Mouse (Mus musculus): ENCODE measurements around the gene Aatf. TPM values are rescaled to one million over a fixed set of nuclear protein-coding genes. Genes with fewer than 3 reads are reported as not detected.

The Aatf gene
- 59.8 and 60.4 TPM in 2 replicates for polyA plus RNA-seq (2015; fragmentation: Nextera tagmentation; extraction: Ambion mirVana)

DNA sequence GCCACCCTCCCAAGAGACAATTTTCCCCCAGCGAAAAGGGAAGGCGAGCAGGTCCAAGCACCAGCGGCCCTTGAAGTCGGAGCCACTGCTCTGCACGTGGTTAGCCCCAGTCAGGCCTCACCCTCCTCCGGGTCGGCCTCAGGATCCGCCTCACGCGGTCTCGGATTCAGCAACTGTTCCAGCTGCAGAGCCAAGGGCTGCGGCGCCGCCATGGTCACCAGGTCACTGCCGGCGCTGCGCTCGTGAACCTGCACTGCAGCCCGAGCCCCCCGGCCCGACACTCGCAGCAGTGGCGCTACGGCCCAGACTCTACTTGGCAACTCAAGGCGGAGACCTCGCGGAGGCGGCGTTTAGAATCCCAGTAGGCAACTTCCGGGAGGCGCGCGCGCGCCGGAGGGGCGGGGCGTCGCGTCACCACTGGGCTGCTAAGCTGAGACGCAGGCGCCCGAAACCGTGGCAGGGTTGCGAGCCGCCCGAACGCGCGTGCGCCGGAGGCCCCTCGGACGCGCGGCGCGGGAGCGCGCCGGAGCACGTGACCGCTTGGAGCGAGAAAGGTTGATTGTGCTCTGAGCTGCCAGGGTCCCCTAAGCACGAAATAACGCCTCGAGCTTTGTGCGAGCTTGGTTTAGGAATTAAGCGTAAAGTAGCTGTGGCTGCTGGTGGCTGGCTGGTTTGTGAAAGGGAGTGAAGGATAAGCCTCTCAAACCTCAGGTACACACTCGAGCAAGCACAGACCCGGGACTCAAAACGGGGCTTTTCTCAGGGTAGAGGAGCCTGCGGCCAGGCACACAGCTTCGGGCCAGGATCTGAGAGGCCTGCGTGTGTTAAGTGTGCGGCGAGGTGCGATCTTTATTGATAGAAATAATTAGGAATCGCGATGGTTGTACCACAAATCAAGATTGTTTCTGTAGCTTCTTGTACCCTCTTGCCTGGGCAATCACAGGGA is at the start of gene Aatf:
Gene Aatf, minus strand, starts transcription at position 352 of the 946 bp plus-strand sequence.
- Histone ChIP-seq H3K27me3 (peaks cover 36% of the 10 kb centered on the region), H3K4me2 (peak within 1 kb of the TSS; percentile 90), H3K9ac (peak within 1 kb of the TSS; percentile 79), H3K36me3 (peaks cover 26% of the 10 kb centered on the region), H3K4me3 (replicated peaks) (peak within 1 kb of the TSS; percentile 74), H3K27ac (peak within 1 kb of the TSS; percentile 94), H3K4me1 (peaks cover 22% of the 10 kb centered on the region), H3K9me3 (replicated peaks) (no peaks in the 10 kb centered on the region)
- ATAC-seq (replicated peaks; ENCODE audit: low FRiP score) = peak; percentile 98
- under 1% methylated on average over 80 of the region's 80 CpGs for WGBS

DNA sequence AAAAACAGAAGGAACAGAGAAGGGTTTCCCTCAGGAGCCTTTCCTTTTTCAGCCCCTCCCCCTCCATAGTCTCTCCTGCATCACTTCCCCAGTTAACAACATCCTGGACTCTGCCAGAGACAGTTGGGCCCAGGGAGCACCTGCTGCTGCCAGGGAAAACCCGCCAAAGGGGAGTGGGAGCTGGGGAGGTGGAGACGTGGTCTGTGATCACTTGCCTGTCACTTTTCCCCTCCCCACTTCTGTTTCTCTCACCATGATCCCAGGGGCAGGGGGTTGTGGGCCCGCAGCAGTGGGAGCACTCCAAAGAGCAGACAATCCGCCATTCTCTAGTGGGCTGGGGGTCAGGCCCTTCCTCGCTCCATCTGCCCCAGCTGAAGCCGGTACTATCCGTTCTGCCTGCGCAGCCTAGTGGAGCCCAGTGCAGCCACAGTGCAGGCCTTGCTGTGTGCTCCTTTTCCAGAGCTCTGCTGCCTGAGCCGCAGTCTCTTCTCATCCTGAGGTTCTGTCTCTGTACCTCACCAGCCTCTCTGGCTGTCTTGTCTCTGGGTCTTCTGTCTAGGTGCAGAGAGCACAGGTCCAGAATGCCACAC is 49.5 kb upstream of the Aatf start:
- Histone ChIP-seq H3K36me3 (no peaks in the 10 kb centered on the region), H3K4me1 (peaks cover 18% of the 10 kb centered on the region), H3K9ac (no peak overlapping the region), H3K4me3 (replicated peaks) (no peak overlapping the region), H3K4me2 (no peak overlapping the region), H3K27ac (no peak overlapping the region), H3K27me3 (peaks cover 18% of the 10 kb centered on the region; the same call in 1 of the 2 replicates), H3K9me3 (replicated peaks) (no peaks in the 10 kb centered on the region)
- 14% methylated on average over 9 of the region's 9 CpGs for WGBS
- ATAC-seq (replicated peaks; ENCODE audit: low FRiP score) = no peak

DNA sequence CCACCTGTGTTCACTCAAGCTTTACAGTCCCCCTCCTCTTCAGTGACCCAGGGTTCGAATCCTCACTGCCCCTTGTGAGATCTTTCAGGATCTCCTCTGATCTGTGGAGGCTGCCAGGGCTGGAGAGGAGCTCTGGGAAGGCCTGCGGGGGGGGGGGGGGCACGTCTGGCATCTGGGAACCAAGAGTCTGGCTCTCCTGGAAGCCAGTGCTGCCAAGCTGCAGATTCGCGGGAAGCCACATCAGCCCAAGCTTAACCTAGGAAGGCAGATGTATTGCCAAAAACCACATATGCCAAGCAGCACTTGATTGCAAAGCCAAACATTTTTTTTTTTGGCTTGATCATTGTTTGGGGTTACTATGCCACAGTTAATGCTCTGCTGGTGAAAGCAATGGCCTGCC is 48.2 kb upstream of the Aatf start:
- H3K4me2 ChIP-seq = no peak overlapping the region
- H3K27me3 ChIP-seq = peaks cover 8% of the 10 kb centered on the region; the same call in 1 of the 2 replicates
- ATAC-seq (replicated peaks; ENCODE audit: low FRiP score) = no peak
- H3K9ac ChIP-seq = no peak overlapping the region
- no peaks in the 10 kb centered on the region for H3K36me3 ChIP-seq
- H3K27ac ChIP-seq = no peak overlapping the region
- peaks cover 15% of the 10 kb centered on the region for H3K4me1 ChIP-seq
- no peak overlapping the region for H3K4me3 ChIP-seq (replicated peaks)
- no peaks in the 10 kb centered on the region for H3K9me3 ChIP-seq (replicated peaks)
- WGBS = 57% methylated on average over 5 of the region's 5 CpGs

DNA sequence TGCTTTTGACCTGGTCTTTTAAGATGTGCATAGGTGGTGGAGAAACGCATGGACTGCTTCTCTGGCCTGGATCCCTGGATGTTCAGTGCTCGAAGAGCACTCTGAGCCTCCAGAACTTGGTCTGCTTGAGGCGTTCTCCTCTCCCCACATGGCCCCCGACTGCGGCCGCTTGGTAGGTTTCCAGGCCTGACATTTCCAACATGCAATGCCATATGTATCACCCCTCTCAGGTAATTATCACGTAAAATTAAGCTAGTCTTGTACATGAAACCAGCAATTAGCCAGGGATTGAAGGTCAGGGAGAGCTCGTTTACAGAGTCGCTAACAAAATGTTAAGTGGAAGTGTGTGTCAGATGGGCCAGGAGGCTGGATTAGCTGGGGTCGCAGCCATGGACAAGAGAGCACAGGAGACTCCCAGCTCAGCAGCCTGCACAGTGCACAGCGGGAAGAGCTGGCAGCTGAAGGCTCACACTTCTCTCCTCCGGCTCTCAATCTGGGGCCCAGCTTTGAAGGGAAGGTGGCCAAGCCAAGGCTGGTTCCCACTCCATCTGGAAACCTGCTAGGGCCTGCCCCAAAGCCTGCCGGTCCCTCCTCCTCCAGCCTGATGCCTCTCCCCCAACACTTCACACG is 40.6 kb upstream of the Aatf start:
- ATAC-seq (replicated peaks; ENCODE audit: low FRiP score) = no peak
- Histone ChIP-seq H3K4me1 (no peaks in the 10 kb centered on the region), H3K4me3 (replicated peaks) (no peak overlapping the region), H3K9ac (no peak overlapping the region), H3K27ac (no peak overlapping the region), H3K4me2 (no peak overlapping the region), H3K9me3 (replicated peaks) (no peaks in the 10 kb centered on the region), H3K36me3 (no peaks in the 10 kb centered on the region), H3K27me3 (peaks cover 5% of the 10 kb centered on the region; the same call in 1 of the 2 replicates)
- 78% methylated on average over 14 of the region's 14 CpGs for WGBS

DNA sequence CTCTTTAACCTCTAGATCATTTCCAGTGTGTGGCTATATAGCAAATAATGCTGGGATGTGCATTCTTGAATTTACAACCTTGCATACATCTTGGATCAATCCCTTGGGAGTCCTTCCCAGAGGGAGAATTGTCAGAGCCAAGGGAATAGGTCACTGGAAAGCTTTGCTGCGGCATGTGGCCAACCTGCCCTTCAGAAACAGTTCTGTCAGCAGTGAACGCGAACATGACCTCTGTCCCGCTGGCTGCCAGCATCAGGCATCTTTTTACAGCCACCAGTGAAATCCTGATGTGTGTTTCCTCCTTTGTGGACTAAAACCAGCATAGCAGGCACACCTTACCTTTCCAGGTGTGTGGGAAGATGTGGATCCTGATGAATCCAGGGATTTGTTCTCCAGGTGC is 38.0 kb upstream of the Aatf start:
- H3K4me3 ChIP-seq (replicated peaks) = no peak overlapping the region
- H3K9me3 ChIP-seq (replicated peaks) = no peaks in the 10 kb centered on the region
- H3K4me2 ChIP-seq = no peak overlapping the region
- no peak for ATAC-seq (replicated peaks; ENCODE audit: low FRiP score)
- no peaks in the 10 kb centered on the region for H3K4me1 ChIP-seq
- peaks cover 5% of the 10 kb centered on the region; the same call in 1 of the 2 replicates for H3K27me3 ChIP-seq
- no peak overlapping the region for H3K27ac ChIP-seq
- H3K36me3 ChIP-seq = no peaks in the 10 kb centered on the region
- no peak overlapping the region for H3K9ac ChIP-seq
- 66% methylated on average over 4 of the region's 4 CpGs for WGBS

DNA sequence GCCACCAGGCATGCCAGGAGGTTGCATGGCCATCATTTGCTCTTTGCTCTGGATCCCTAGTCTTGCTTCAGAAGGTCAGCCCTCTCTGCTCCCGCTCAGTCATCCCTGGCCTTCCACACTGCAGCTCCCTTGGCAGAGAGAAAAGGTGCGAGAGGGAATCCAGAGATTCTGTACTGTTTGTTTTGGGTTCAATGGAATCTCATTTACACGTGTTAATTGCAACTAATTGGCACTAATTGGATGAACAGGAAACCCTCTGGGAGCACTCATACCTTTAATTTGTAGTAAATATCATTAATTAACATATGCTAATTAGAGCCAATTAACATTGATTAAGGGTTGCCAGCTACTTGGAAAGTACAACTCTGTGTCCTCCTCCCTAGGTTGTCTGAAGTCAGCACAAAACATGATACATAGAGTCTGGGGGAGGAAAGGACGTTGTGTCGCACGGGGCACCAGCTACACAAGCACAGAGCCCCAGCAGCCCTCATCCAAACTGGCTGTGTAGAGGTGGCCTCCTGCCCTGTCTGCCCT is 36.0 kb upstream of the Aatf start:
- Histone ChIP-seq H3K9me3 (replicated peaks) (no peaks in the 10 kb centered on the region), H3K36me3 (no peaks in the 10 kb centered on the region), H3K27me3 (peaks cover 6% of the 10 kb centered on the region), H3K4me1 (no peaks in the 10 kb centered on the region), H3K4me3 (replicated peaks) (no peak overlapping the region), H3K27ac (no peak overlapping the region), H3K4me2 (no peak overlapping the region), H3K9ac (no peak overlapping the region)
- WGBS = 42% methylated on average over 6 of the region's 6 CpGs
- ATAC-seq (replicated peaks; ENCODE audit: low FRiP score) = no peak

DNA sequence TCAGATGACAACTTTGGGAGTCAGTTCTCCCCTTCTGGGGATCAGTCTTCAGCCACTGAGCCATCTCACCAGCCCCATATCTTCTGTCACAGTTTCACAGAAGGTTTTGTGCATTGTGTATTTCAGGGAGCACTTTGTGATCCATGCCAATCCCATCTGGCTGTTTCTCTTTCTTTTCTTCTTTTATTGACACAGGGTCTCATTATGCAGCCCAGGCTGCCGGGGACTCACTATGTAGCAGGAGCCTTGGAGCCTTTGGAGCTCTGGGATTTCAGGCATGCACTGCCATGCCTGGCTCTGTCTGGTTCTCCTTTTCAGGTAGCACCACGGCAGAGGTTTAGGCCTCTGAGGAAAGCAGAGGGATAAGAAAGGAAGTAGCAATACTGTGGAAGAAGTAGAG is 35.0 kb upstream of the Aatf start:
- Histone ChIP-seq H3K4me1 (no peaks in the 10 kb centered on the region), H3K4me3 (replicated peaks) (no peak overlapping the region), H3K27ac (no peak overlapping the region), H3K9ac (no peak overlapping the region), H3K9me3 (replicated peaks) (no peaks in the 10 kb centered on the region), H3K4me2 (no peak overlapping the region), H3K36me3 (no peaks in the 10 kb centered on the region), H3K27me3 (peaks cover 10% of the 10 kb centered on the region)
- 76% methylated on average over 2 of the region's 2 CpGs for WGBS
- ATAC-seq (replicated peaks; ENCODE audit: low FRiP score) = no peak

DNA sequence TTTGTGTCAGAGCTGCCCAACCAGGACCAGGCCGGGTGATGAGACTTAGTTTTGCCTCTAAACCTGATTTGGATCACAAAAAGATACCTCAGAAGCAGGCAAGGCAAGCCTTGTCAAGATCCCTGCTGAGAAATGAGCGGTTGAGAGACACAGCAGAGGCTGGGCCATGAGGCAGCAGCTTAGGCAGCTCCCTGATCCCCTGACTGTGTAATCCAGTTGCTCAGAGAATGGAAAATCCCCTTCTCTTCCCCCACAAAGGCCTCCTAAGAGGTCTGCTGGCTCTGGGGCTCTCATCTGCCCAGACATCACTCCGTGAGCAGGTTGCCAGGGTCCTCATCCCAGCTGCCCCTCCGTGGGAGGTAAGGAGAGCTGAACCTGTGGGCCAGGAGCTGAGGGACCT is 26.7 kb upstream of the Aatf start:
- Histone ChIP-seq H3K9ac (no peak overlapping the region), H3K27ac (no peak overlapping the region), H3K9me3 (replicated peaks) (no peaks in the 10 kb centered on the region), H3K36me3 (peaks cover 12% of the 10 kb centered on the region), H3K4me1 (peaks cover 10% of the 10 kb centered on the region; the same call in 1 of the 2 replicates), H3K27me3 (peaks cover 61% of the 10 kb centered on the region), H3K4me3 (replicated peaks) (no peak overlapping the region), H3K4me2 (no peak overlapping the region)
- 18% methylated on average over 4 of the region's 4 CpGs for WGBS
- ATAC-seq (replicated peaks; ENCODE audit: low FRiP score) = no peak

DNA sequence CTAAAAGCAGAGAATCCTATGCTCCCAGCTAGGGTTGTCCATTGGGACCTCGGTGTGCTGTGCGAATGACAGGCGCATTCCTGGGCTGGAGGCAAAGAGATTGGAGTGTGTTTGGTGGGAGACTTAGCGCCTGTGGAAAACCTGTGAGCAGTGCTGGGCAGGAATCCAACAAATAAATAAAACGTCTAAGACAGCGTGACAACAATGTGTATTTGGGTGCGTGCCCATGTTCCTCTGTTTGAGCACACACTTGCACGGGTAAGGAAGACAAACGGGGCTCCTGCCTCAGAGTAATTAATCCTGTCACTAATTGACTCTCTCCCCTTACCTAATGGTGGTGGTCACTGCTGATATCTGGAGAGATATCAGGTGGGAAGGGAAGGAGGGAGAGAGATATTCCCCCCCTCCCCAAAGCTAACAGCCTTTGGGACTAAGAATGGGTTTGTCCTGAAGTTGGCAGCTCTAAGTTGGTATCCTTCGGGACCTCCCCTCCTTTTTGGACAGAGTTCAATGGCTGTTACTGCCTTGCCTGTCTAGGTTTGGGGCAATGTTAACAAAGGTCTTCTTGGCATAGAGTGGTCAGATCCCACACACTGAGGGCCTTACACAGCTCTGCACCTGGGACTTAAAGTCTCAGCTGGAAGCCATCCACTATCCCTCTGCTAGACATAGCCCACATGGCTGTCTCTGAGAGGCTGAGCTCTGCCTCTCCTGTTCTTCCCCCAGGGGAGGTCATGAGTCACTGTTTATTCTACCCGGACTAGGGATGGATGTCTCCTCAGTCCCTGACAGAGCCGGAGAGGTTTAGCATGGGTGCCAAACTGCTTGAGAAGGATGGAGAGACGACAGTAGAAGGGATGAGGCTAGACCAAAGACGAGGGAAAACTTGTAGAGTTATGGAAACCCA is 16.7 kb upstream of the Aatf start:
- 8% methylated on average over 14 of the region's 14 CpGs for WGBS
- Histone ChIP-seq H3K9ac (no peak overlapping the region), H3K9me3 (replicated peaks) (no peaks in the 10 kb centered on the region), H3K4me3 (replicated peaks) (peak overlapping the region; percentile 29), H3K36me3 (0 out of 2 replicates have a peak, but pooled peaks cover 2% of the 10 kb centered on the region), H3K4me1 (peaks cover 45% of the 10 kb centered on the region), H3K27me3 (peaks cover 99% of the 10 kb centered on the region), H3K27ac (no peak overlapping the region), H3K4me2 (peak overlapping the region; percentile 82)
- no peak for ATAC-seq (replicated peaks; ENCODE audit: low FRiP score)

DNA sequence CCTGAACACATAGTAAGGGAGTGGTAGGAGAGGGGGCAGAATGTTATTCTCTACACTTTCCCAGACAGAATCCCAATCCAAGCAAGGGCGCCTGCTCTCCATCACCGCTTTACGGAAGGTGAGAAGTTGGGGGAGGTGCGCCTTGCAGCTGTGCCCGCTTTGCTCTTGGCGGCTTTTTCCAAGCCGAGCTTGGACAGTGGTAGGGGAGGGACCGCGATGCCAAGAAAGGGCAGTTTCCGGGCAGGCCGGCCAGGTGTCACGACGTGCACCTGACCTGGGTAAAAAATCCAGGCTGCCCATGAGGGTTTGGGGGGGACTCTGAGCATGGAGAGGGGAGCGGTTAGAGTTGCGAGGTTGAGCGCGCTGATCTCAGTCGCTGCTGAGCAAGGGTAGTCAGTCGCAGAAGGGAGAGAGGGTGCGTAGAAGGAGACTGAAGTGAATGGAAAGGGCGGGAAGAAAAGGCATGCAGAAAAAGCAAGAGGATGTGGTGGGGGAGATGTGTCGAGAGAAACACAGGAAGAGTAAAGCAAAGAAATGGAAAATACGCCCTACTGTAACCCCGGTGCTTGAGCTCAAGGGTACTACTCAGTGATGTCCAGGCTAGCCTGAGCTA is 15.9 kb upstream of the Aatf start:
- no peaks in the 10 kb centered on the region for H3K9me3 ChIP-seq (replicated peaks)
- ATAC-seq (replicated peaks; ENCODE audit: low FRiP score) = no peak
- no peaks in the 10 kb centered on the region for H3K36me3 ChIP-seq
- peak overlapping the region; percentile 29 for H3K4me3 ChIP-seq (replicated peaks)
- no peak overlapping the region for H3K9ac ChIP-seq
- peaks cover 53% of the 10 kb centered on the region for H3K4me1 ChIP-seq
- no peak overlapping the region for H3K27ac ChIP-seq
- peaks cover 100% of the 10 kb centered on the region for H3K27me3 ChIP-seq
- 1% methylated on average over 24 of the region's 24 CpGs for WGBS
- peak overlapping the region; percentile 82 for H3K4me2 ChIP-seq

All from kidney, embryonic 15.5 days (tissue).